Mouse (Mus musculus): Measurements from ENCODE around the gene Slc22a6. TPM values are rescaled to one million over a fixed set of nuclear protein-coding genes. Genes with fewer than 3 reads are reported as not detected.

Gene Slc22a6
- polyA plus RNA-seq, 1 experiment from 2014 or later = not detected

- 54% methylated on average over 1 of the region's 1 CpGs for WGBS
- H3K4me2 ChIP-seq = no peak overlapping the region
- H3K36me3 ChIP-seq = no peaks in the 10 kb centered on the region
- no peak overlapping the region for H3K9ac ChIP-seq (replicated peaks)
- peaks cover 7% of the 10 kb centered on the region; the same call in 1 of the 2 replicates for H3K4me1 ChIP-seq (replicated peaks)
- no peak overlapping the region for H3K4me3 ChIP-seq (replicated peaks)
- H3K27ac ChIP-seq = no peak overlapping the region
- no peak for ATAC-seq (ENCODE audit: insufficient number of reproducible peaks, insufficient read depth, low FRiP score, low TSS enrichment, low read depth)
- no peaks in the 10 kb centered on the region for H3K9me3 ChIP-seq
- H3K27me3 ChIP-seq = no peaks in the 10 kb centered on the region
These were observed 30.5 kb upstream of the Slc22a6 start for GRCm38 (mm10) chr19:8587315-8587714.

DNA sequence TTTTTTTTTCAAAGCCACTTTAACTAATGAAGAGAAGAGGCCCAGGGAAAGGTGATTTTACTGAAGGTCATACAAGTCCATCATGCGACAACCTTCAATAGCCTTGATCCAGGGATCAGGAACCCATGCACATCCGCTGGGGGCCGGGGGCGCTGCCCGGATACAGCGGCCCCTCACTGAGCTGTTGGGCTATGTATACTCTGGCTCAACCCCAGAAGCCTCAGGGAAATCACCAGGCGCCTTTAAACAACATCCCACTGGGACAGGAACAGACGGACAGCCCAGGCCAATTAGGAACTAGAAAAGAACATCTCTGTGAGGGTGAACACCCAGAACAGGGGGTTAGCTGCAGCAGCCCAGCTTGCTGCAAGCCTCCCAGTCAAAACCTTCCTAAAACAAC is 26.9 kb upstream of the Slc22a6 start, which contains the start of gene Slc22a8:
Gene Slc22a8 (plus strand): TSS at position 301 of the 400 bp plus-strand sequence.
- Histone ChIP-seq H3K36me3 (no peaks in the 10 kb centered on the region), H3K27me3 (no peaks in the 10 kb centered on the region), H3K4me3 (replicated peaks) (no peak within 1 kb of the TSS), H3K4me2 (no peak within 1 kb of the TSS), H3K4me1 (replicated peaks) (peaks cover 24% of the 10 kb centered on the region), H3K9ac (replicated peaks) (no peak within 1 kb of the TSS), H3K27ac (no peak within 1 kb of the TSS), H3K9me3 (no peaks in the 10 kb centered on the region)
- WGBS = 58% methylated on average over 8 of the region's 8 CpGs
- no peak for ATAC-seq (ENCODE audit: insufficient number of reproducible peaks, insufficient read depth, low FRiP score, low TSS enrichment, low read depth)

DNA sequence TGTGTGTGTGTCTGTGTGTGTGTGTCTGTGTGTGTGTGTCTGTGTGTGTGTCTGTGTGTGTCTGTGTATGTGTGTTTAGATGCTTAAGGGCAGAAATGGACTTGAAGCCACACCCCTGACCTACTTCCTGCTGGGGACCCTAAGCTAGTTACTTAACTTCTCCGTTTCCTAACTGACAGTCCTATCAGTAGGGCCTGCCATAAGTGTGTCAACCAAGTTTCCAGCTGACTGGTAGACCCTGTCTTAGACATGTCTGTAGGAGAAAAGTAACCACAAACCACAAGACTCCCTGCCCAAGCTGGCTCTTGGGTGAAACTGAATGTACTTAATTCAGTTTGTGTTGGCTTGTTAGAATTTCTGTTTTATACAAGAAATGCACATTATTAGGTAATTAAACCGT is 25.7 kb upstream of the Slc22a6 start:
- Histone ChIP-seq H3K9me3 (no peaks in the 10 kb centered on the region), H3K27me3 (no peaks in the 10 kb centered on the region), H3K4me3 (replicated peaks) (no peak overlapping the region), H3K4me1 (replicated peaks) (peaks cover 24% of the 10 kb centered on the region), H3K9ac (replicated peaks) (no peak overlapping the region), H3K4me2 (no peak overlapping the region), H3K36me3 (no peaks in the 10 kb centered on the region), H3K27ac (no peak overlapping the region)
- WGBS = 68% methylated on average over 2 of the region's 2 CpGs
- ATAC-seq (ENCODE audit: insufficient number of reproducible peaks, insufficient read depth, low FRiP score, low TSS enrichment, low read depth) = no peak

GRCm38 (mm10) chr19:8592873-8593408 is 24.9 kb upstream of the Slc22a6 start:
- H3K9ac ChIP-seq (replicated peaks) = no peak overlapping the region
- H3K4me2 ChIP-seq = no peak overlapping the region
- H3K4me3 ChIP-seq (replicated peaks) = no peak overlapping the region
- 67% methylated on average over 6 of the region's 6 CpGs for WGBS
- no peak for ATAC-seq (ENCODE audit: insufficient number of reproducible peaks, insufficient read depth, low FRiP score, low TSS enrichment, low read depth)
- no peaks in the 10 kb centered on the region for H3K9me3 ChIP-seq
- H3K27ac ChIP-seq = no peak overlapping the region
- no peaks in the 10 kb centered on the region for H3K36me3 ChIP-seq
- H3K27me3 ChIP-seq = no peaks in the 10 kb centered on the region
- peaks cover 24% of the 10 kb centered on the region for H3K4me1 ChIP-seq (replicated peaks)

GRCm38 (mm10) chr19:8593833-8594232 is 24.0 kb upstream of the Slc22a6 start:
- 87% methylated on average over 11 of the region's 11 CpGs for WGBS
- no peak overlapping the region for H3K4me2 ChIP-seq
- peaks cover 24% of the 10 kb centered on the region for H3K4me1 ChIP-seq (replicated peaks)
- no peak overlapping the region for H3K4me3 ChIP-seq (replicated peaks)
- no peaks in the 10 kb centered on the region for H3K27me3 ChIP-seq
- no peak overlapping the region for H3K27ac ChIP-seq
- no peaks in the 10 kb centered on the region for H3K9me3 ChIP-seq
- no peak for ATAC-seq (ENCODE audit: insufficient number of reproducible peaks, insufficient read depth, low FRiP score, low TSS enrichment, low read depth)
- no peaks in the 10 kb centered on the region for H3K36me3 ChIP-seq
- H3K9ac ChIP-seq (replicated peaks) = no peak overlapping the region

GRCm38 (mm10) chr19:8594518-8594917 is 23.3 kb upstream of the Slc22a6 start:
- no peak overlapping the region for H3K4me3 ChIP-seq (replicated peaks)
- H3K4me1 ChIP-seq (replicated peaks) = peaks cover 24% of the 10 kb centered on the region
- no peaks in the 10 kb centered on the region for H3K36me3 ChIP-seq
- H3K4me2 ChIP-seq = no peak overlapping the region
- no peak for ATAC-seq (ENCODE audit: insufficient number of reproducible peaks, insufficient read depth, low FRiP score, low TSS enrichment, low read depth)
- WGBS = 0% methylated on average over 1 of the region's 1 CpGs
- no peak overlapping the region for H3K27ac ChIP-seq
- no peaks in the 10 kb centered on the region for H3K9me3 ChIP-seq
- no peaks in the 10 kb centered on the region for H3K27me3 ChIP-seq
- H3K9ac ChIP-seq (replicated peaks) = no peak overlapping the region

DNA sequence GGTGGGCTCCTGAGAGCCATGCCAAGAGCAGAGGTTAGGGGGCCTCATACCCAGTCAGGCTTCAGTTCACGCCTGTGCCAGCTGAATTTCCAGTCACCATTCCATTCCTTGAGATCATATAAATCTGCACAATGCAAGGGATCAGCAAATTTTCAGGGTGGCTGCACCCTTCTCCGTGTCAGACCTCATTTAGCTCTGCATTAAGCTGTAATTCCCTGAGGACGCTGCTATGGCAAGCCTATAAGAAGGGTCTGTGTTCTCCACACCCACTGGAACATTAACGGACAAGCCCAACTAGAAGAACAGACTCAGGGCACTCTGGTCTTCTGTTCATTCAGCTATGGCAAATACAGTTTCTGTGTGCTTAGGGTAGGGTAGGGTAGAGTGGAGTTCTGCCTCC is 20.6 kb upstream of the Slc22a6 start:
- Histone ChIP-seq H3K36me3 (no peaks in the 10 kb centered on the region), H3K27ac (no peak overlapping the region), H3K4me3 (replicated peaks) (no peak overlapping the region), H3K4me2 (no peak overlapping the region), H3K9me3 (no peaks in the 10 kb centered on the region), H3K4me1 (replicated peaks) (peaks cover 17% of the 10 kb centered on the region), H3K9ac (replicated peaks) (no peak overlapping the region), H3K27me3 (no peaks in the 10 kb centered on the region)
- WGBS = 69% methylated on average over 4 of the region's 4 CpGs
- ATAC-seq (ENCODE audit: insufficient number of reproducible peaks, insufficient read depth, low FRiP score, low TSS enrichment, low read depth) = no peak

- no peaks in the 10 kb centered on the region for H3K27me3 ChIP-seq
- H3K4me3 ChIP-seq (replicated peaks) = no peak overlapping the region
- H3K4me2 ChIP-seq = no peak overlapping the region
- no peak for ATAC-seq (ENCODE audit: insufficient number of reproducible peaks, insufficient read depth, low FRiP score, low TSS enrichment, low read depth)
- H3K27ac ChIP-seq = no peak overlapping the region
- no peak overlapping the region for H3K9ac ChIP-seq (replicated peaks)
- H3K9me3 ChIP-seq = no peaks in the 10 kb centered on the region
- WGBS = 67% methylated on average over 2 of the region's 2 CpGs
- H3K4me1 ChIP-seq (replicated peaks) = peaks cover 8% of the 10 kb centered on the region
- H3K36me3 ChIP-seq = no peaks in the 10 kb centered on the region
These were observed 18.6 kb upstream of the Slc22a6 start for GRCm38 (mm10) chr19:8599229-8599628.

GRCm38 (mm10) chr19:8601922-8602321 is 15.9 kb upstream of the Slc22a6 start:
- no peak for ATAC-seq (ENCODE audit: insufficient number of reproducible peaks, insufficient read depth, low FRiP score, low TSS enrichment, low read depth)

GRCm38 (mm10) chr19:8602914-8603313 is 14.9 kb upstream of the Slc22a6 start:
- Histone ChIP-seq H3K36me3 (no peaks in the 10 kb centered on the region), H3K9ac (replicated peaks) (no peak overlapping the region), H3K4me3 (replicated peaks) (no peak overlapping the region), H3K27ac (no peak overlapping the region), H3K4me2 (no peak overlapping the region), H3K9me3 (no peaks in the 10 kb centered on the region), H3K4me1 (replicated peaks) (no peaks in the 10 kb centered on the region), H3K27me3 (no peaks in the 10 kb centered on the region)
- no peak for ATAC-seq (ENCODE audit: insufficient number of reproducible peaks, insufficient read depth, low FRiP score, low TSS enrichment, low read depth)
- WGBS = 78% methylated on average over 3 of the region's 3 CpGs

More at GRCm38 (mm10) chr19:8601922-8602321, 15.9 kb upstream of the Slc22a6 start:
- H3K36me3 ChIP-seq = no peaks in the 10 kb centered on the region
- H3K4me2 ChIP-seq = no peak overlapping the region
- no peak overlapping the region for H3K27ac ChIP-seq
- H3K4me3 ChIP-seq (replicated peaks) = no peak overlapping the region
- H3K27me3 ChIP-seq = no peaks in the 10 kb centered on the region
- no peaks in the 10 kb centered on the region for H3K9me3 ChIP-seq
- H3K4me1 ChIP-seq (replicated peaks) = no peaks in the 10 kb centered on the region
- H3K9ac ChIP-seq (replicated peaks) = no peak overlapping the region

DNA sequence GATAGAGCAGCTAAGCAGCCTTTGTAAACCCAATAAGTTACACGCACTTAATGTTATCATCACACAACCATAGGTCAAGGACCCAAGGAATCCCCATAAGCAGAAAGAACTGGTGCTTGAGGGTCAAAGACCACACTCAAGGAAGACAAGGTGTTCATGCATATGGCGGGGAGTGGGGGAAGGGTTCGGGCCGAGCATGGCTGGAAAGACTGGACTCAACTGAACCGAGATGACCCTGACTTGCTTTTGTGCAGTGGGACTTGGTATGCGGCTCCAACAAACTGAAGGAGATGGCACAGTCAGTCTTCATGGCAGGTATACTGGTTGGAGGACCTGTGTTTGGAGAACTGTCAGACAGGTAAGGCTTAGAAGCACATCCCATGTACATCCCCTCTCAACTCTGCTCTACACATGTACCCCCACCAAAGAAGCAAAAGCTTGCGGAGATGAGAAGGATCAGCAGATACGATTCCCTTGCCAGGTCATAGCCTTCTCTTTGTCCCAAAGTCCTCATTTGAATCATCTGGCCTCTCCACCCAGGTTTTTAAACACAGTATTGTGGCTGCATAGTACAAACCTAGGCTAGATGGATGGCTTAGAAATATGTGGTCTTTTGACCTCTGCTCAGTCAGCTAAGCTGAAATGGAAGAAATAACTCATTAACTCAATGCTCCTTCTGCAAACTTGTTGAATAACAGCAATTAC is 13.2 kb upstream of the Slc22a6 start:
- H3K36me3 ChIP-seq = no peaks in the 10 kb centered on the region
- no peak overlapping the region for H3K4me3 ChIP-seq (replicated peaks)
- no peak overlapping the region for H3K27ac ChIP-seq
- no peaks in the 10 kb centered on the region for H3K4me1 ChIP-seq (replicated peaks)
- H3K9me3 ChIP-seq = no peaks in the 10 kb centered on the region
- H3K9ac ChIP-seq (replicated peaks) = no peak overlapping the region
- no peak overlapping the region for H3K4me2 ChIP-seq
- no peak for ATAC-seq (ENCODE audit: insufficient number of reproducible peaks, insufficient read depth, low FRiP score, low TSS enrichment, low read depth)
- WGBS = 92% methylated on average over 8 of the region's 8 CpGs
- H3K27me3 ChIP-seq = no peaks in the 10 kb centered on the region

GRCm38 (mm10) chr19:8605241-8605558 is 12.6 kb upstream of the Slc22a6 start:
- H3K27ac ChIP-seq = no peak overlapping the region
- H3K9me3 ChIP-seq = no peaks in the 10 kb centered on the region
- WGBS = 83% methylated on average over 3 of the region's 3 CpGs
- H3K4me1 ChIP-seq (replicated peaks) = no peaks in the 10 kb centered on the region
- no peaks in the 10 kb centered on the region for H3K27me3 ChIP-seq
- no peak overlapping the region for H3K9ac ChIP-seq (replicated peaks)
- no peak overlapping the region for H3K4me2 ChIP-seq
- no peak for ATAC-seq (ENCODE audit: insufficient number of reproducible peaks, insufficient read depth, low FRiP score, low TSS enrichment, low read depth)
- no peak overlapping the region for H3K4me3 ChIP-seq (replicated peaks)
- no peaks in the 10 kb centered on the region for H3K36me3 ChIP-seq
